Mouse (Mus musculus) liver, embryonic 14.5 days (tissue): ENCODE results near the gene Arhgap27. TPM values are rescaled to one million over a fixed set of nuclear protein-coding genes. Genes with fewer than 3 reads are reported as not detected.

ENCODE experiments used
- ATAC-seq: fragments of 200-750 bp; cut with Nextera tagmentation; 2 replicates; pipeline ENCODE4 v1.8.0; 2017; ENCODE audit warnings: moderate number of reproducible peaks, mild to moderate bottlenecking, moderate library complexity; ENCODE audit not compliant: insufficient read depth
- DNase-seq, 3 experiments: peaks; one replicate each; pipeline ENCODE4 v3.0.0-alpha.2; 2012 to 2013; ENCODE audit warnings: low read depth in 3 of 3, low spot score in 3 of 3
- H3K27ac ChIP-seq: fragments of 300-500 bp; sonication (generic); 2 replicates; pipeline ENCODE4 v1.5.1; 2014; ENCODE audit warnings: moderate library complexity, mild to moderate bottlenecking, control low read depth, inconsistent platforms
- H3K27me3 ChIP-seq: fragments of 300-500 bp; sonication (generic); 2 replicates; pipeline ENCODE4 v1.6.1; 2014; ENCODE audit warnings: mild to moderate bottlenecking, low read length, moderate library complexity; ENCODE audit not compliant: control insufficient read depth, insufficient read depth
- H3K36me3 ChIP-seq: fragments of 300-500 bp; sonication (generic); replicated peaks from 2 replicates; pipeline ENCODE4 v1.6.1; 2014; ENCODE audit warnings: low read depth; ENCODE audit not compliant: control insufficient read depth, insufficient read depth
- H3K4me1 ChIP-seq, 2 experiments: fragments of 200-500 bp in 1 of 2; fragments of 300-500 bp in 1 of 2; sonication (generic) in 1 of 2; replicated peaks; 2 replicates each; pipeline ENCODE4 v1.6.1; 2012 to 2014; ENCODE audit warnings: antibody characterized with exemption in 1 of 2, inconsistent platforms in 1 of 2, low read length in 1 of 2; ENCODE audit not compliant: control insufficient read depth in 2 of 2, insufficient read depth in 2 of 2
- H3K4me2 ChIP-seq: fragments of 300-500 bp; sonication (generic); 2 replicates; pipeline ENCODE4 v1.6.1; 2014; ENCODE audit warnings: low read depth, mild to moderate bottlenecking, control low read depth, moderate library complexity
- H3K4me3 ChIP-seq, 2 experiments: fragments of 200-500 bp in 1 of 2; fragments of 300-500 bp in 1 of 2; sonication (generic) in 1 of 2; 2 replicates each; pipeline ENCODE4 v1.5.1; 2012 to 2014; ENCODE audit warnings: low read depth in 2 of 2, low read length in 2 of 2, mild to moderate bottlenecking in 2 of 2, control low read depth in 1 of 2, inconsistent platforms in 1 of 2, moderate library complexity in 1 of 2; ENCODE audit not compliant: insufficient read depth in 1 of 2
- H3K9ac ChIP-seq: fragments of 300-500 bp; sonication (generic); replicated peaks from 2 replicates; pipeline ENCODE4 v1.6.1; 2014; ENCODE audit warnings: mild to moderate bottlenecking, control low read depth, moderate library complexity
- H3K9me3 ChIP-seq: fragments of 300-500 bp; sonication (generic); 2 replicates; pipeline ENCODE4 v1.6.1; 2016; ENCODE audit warnings: low read length, mixed read lengths; ENCODE audit not compliant: control insufficient read depth
- CTCF ChIP-seq: IDR thresholded peaks from 2 replicates; pipeline ENCODE4 v1.5.1; 2016; ENCODE audit warnings: antibody characterized with exemption, low read depth, control low read depth
- EP300 ChIP-seq: IDR thresholded peaks from 2 replicates; pipeline ENCODE4 v1.6.1; 2016; ENCODE audit warnings: antibody characterized with exemption, low read depth
- WGBS: fragments of 180-500 bp; shearing (Covaris S2); extraction: QIAGEN DNeasy Blood & Tissue Kit; methylation state at CpG from one replicate; pipeline ENCODE4 v1.1.7; 2014; ENCODE audit not compliant: insufficient replicate concordance; 5-methylcytosine and 5-hydroxymethylcytosine counted together
- polyA plus RNA-seq, 2 experiments: library from polyadenylated mRNA; depleted of rRNA in 1 of 2; stranded (reverse) in 1 of 2; unstranded in 1 of 2; fragments of >200 nt; fragmentation: Nextera tagmentation in 1 of 2; extraction: Ambion mirVana in 1 of 2; gene quantifications; 2 replicates each; pipeline versions ENCODE4 v1.2.1 to v1.2.3; 2012 to 2014

The Arhgap27 gene
- polyA plus RNA-seq, 2 experiments: 1.4 to 2.6 TPM

- peaks cover 41% of the 10 kb centered on the region for H3K27me3 ChIP-seq
- H3K4me2 ChIP-seq: no peak overlapping the region
- DNase-seq (no peak), ATAC-seq (no peak)
- H3K4me3 ChIP-seq: no peak overlapping the region
- no peak for TF ChIP-seq EP300
- no peak for TF ChIP-seq CTCF
- no peaks in the 10 kb centered on the region for H3K36me3 ChIP-seq
- WGBS: 64% methylated on average over 4 of the region's 4 CpGs
- no peaks in the 10 kb centered on the region for H3K9me3 ChIP-seq
- peaks cover 0 to 4% of the 10 kb centered on the region in 2 experiments; a peak in 1 of 4 replicates for H3K4me1 ChIP-seq
- H3K27ac ChIP-seq: no peak overlapping the region
- no peak overlapping the region for H3K9ac ChIP-seq
Measured at GRCm38 (mm10) chr11:103358316-103358715, 5.2 kb downstream of the Arhgap27 start.

GRCm38 (mm10) chr11:103357710-103358109 is 5.8 kb downstream of the Arhgap27 start:
- Histone ChIP-seq H3K27me3 (peaks cover 35% of the 10 kb centered on the region), H3K4me2 (no peak overlapping the region)
- 75% methylated on average over 10 of the region's 10 CpGs for WGBS

GRCm38 (mm10) chr11:103356938-103357670 is 6.4 kb downstream of the Arhgap27 start:
- no peak overlapping the region for H3K27ac ChIP-seq
- WGBS: 70% methylated on average over 16 of the region's 16 CpGs
- no peak for ATAC-seq
- H3K9ac ChIP-seq: no peak overlapping the region
- peaks cover 0 to 3% of the 10 kb centered on the region in 2 experiments; a peak in 1 of 4 replicates for H3K4me1 ChIP-seq
- no peaks in the 10 kb centered on the region for H3K9me3 ChIP-seq
- no peaks in the 10 kb centered on the region for H3K36me3 ChIP-seq
- no peak for DNase-seq
- H3K4me2 ChIP-seq: no peak overlapping the region
- no peak for TF ChIP-seq EP300
- TF ChIP-seq CTCF: no peak
- H3K4me3 ChIP-seq: no peak overlapping the region
- peaks cover 29% of the 10 kb centered on the region for H3K27me3 ChIP-seq

More at GRCm38 (mm10) chr11:103357710-103358109, 5.8 kb downstream of the Arhgap27 start:
- TF ChIP-seq CTCF (no peak), EP300 (no peak)
- Histone ChIP-seq H3K9me3 (no peaks in the 10 kb centered on the region), H3K9ac (no peak overlapping the region), H3K4me3 (no peak overlapping the region), H3K4me1 (peaks cover 0 to 4% of the 10 kb centered on the region in 2 experiments; a peak in 1 of 4 replicates), H3K36me3 (no peaks in the 10 kb centered on the region), H3K27ac (no peak overlapping the region)
- no peak for DNase-seq
- ATAC-seq: no peak

GRCm38 (mm10) chr11:103356032-103356571 is 7.4 kb downstream of the Arhgap27 start:
- H3K9ac ChIP-seq: no peak overlapping the region
- no peaks in the 10 kb centered on the region for H3K36me3 ChIP-seq
- H3K9me3 ChIP-seq: no peaks in the 10 kb centered on the region
- TF ChIP-seq EP300 (no peak), CTCF (no peak)
- DNase-seq (no peak), ATAC-seq (no peak)
- WGBS: 61% methylated on average over 11 of the region's 11 CpGs
- H3K4me3 ChIP-seq: no peak overlapping the region
- no peak overlapping the region; the same call in 1 of the 2 replicates for H3K4me2 ChIP-seq
- H3K27ac ChIP-seq: no peak overlapping the region
- H3K4me1 ChIP-seq: peaks cover 0 to 3% of the 10 kb centered on the region in 2 experiments; a peak in 1 of 4 replicates
- H3K27me3 ChIP-seq: peaks cover 19% of the 10 kb centered on the region

- Histone ChIP-seq H3K4me2 (no peak overlapping the region), H3K27me3 (peaks cover 10% of the 10 kb centered on the region), H3K9me3 (no peaks in the 10 kb centered on the region), H3K36me3 (no peaks in the 10 kb centered on the region), H3K4me3 (no peak overlapping the region), H3K27ac (no peak overlapping the region), H3K4me1 (peaks cover 0 to 3% of the 10 kb centered on the region in 2 experiments; a peak in 1 of 4 replicates), H3K9ac (no peak overlapping the region)
- DNase-seq (no peak), ATAC-seq (no peak)
- TF ChIP-seq CTCF: no peak
- TF ChIP-seq EP300: no peak
- 61% methylated on average over 11 of the region's 11 CpGs for WGBS
Measured at GRCm38 (mm10) chr11:103355251-103355650, 8.2 kb downstream of the Arhgap27 start.
